8 mouse cellular contexts compared by ENCODE assay signal in genomic region chr3:146945887-146946286, GRCm38 (mm10).
DNase-seq lines count a peak whose midpoint lies in the region; ATAC-seq and TF ChIP-seq lines count a peak whose summit lies in the region.

No protein-coding gene starts in this region.

- TF ChIP-seq EP300 in heart, adult 2 months (IDR thresholded peaks at IDR 0.05; ENCODE audit: insufficient read depth, low read depth, low read length): no peak

- intact Hi-C loops in heart, adult 2 months (cut with DNase I): loop anchor here (1.0 to 10.0 kb wide), 3 partner anchors 601 to 761 kb away; no protein-coding TSS in a partner anchor

- peak; percentile 82 for DNase-seq in 416B (ENCODE audit: low read depth)
- peak; percentile 66 for DNase-seq in adrenal gland, postnatal 14 days
- peak; percentile 87 for DNase-seq in embryonic facial prominence, embryonic 11.5 days (ENCODE audit: low spot score)
- peak; percentile 63 to 64 for DNase-seq in heart, adult 2 months
- DNase-seq in kidney, adult 2 months: peak; percentile 71
- DNase-seq in limb, embryonic 11.5 days (ENCODE audit: low spot score): peak; percentile 81
- peak; percentile 35 to 63 for DNase-seq in spleen, postnatal 10 days (ENCODE audit: low spot score in 2 of 2)

- ATAC-seq in embryonic facial prominence, embryonic 11.5 days (replicated peaks; ENCODE audit: insufficient number of reproducible peaks, low FRiP score, low TSS enrichment, low read depth): no peak
- ATAC-seq in limb, embryonic 11.5 days (ENCODE audit: insufficient number of reproducible peaks, low FRiP score, low TSS enrichment, low read depth): no peak
- peak; percentile 83 for ATAC-seq in midbrain, embryonic 13.5 days

- H3K4me2 ChIP-seq in embryonic facial prominence, embryonic 11.5 days (ENCODE audit: low read depth, low read length): peak overlapping the region; percentile 35
- H3K4me2 ChIP-seq in limb, embryonic 11.5 days (ENCODE audit: low read depth, severe bottlenecking): peak overlapping the region; percentile 26
- peak overlapping the region; percentile 53 for H3K4me2 ChIP-seq in midbrain, embryonic 13.5 days (replicated peaks)

- TF ChIP-seq CTCF in heart, adult 2 months (IDR thresholded peaks at IDR 0.05): peak; percentile 89
- TF ChIP-seq CTCF in kidney, adult 2 months (conservative IDR thresholded peaks at IDR 0.05; ENCODE audit: insufficient read depth, insufficient read length, low read depth, low read length): peak; percentile 51

- H3K79me2 ChIP-seq in heart, adult 2 months (replicated peaks; ENCODE audit: control insufficient read depth, insufficient read depth, low read length): no peaks in the 10 kb centered on the region

- H3K9ac ChIP-seq in embryonic facial prominence, embryonic 11.5 days (replicated peaks; ENCODE audit: low read length): 0 out of 2 replicates have a peak overlapping the region, but pooled peaks have one; percentile 14
- H3K9ac ChIP-seq in heart, adult 2 months (ENCODE audit: low read depth, low read length): peak overlapping the region; percentile 68
- H3K9ac ChIP-seq in limb, embryonic 11.5 days (ENCODE audit: low read length): no peak overlapping the region
- H3K9ac ChIP-seq in midbrain, embryonic 13.5 days (replicated peaks): peak overlapping the region; percentile 42; the same call in 1 of the 2 replicates

- no peaks in the 10 kb centered on the region for H3K36me3 ChIP-seq in embryonic facial prominence, embryonic 11.5 days (replicated peaks; ENCODE audit: control insufficient read depth, insufficient read depth, low read depth, low read length)
- H3K36me3 ChIP-seq in heart, adult 2 months (ENCODE audit: control insufficient read depth, insufficient read depth, low read length): no peaks in the 10 kb centered on the region
- H3K36me3 ChIP-seq in kidney, adult 2 months (ENCODE audit: control insufficient read depth, insufficient read depth, low read length): no peaks in the 10 kb centered on the region
- H3K36me3 ChIP-seq in limb, embryonic 11.5 days (ENCODE audit: control insufficient read depth, insufficient read depth, low read length): no peaks in the 10 kb centered on the region
- peaks cover 6% of the 10 kb centered on the region; the same call in 1 of the 2 replicates for H3K36me3 ChIP-seq in midbrain, embryonic 13.5 days

- no peaks in the 10 kb centered on the region for H3K27me3 ChIP-seq in embryonic facial prominence, embryonic 11.5 days (ENCODE audit: control insufficient read depth, insufficient read depth, low read length)
- H3K27me3 ChIP-seq in heart, adult 2 months (ENCODE audit: control insufficient read depth, insufficient read depth, low read length): no peaks in the 10 kb centered on the region
- H3K27me3 ChIP-seq in kidney, adult 2 months (replicated peaks; ENCODE audit: control insufficient read depth, insufficient read depth, low read length): no peaks in the 10 kb centered on the region
- H3K27me3 ChIP-seq in limb, embryonic 11.5 days (ENCODE audit: control insufficient read depth, insufficient read depth, low read length): no peaks in the 10 kb centered on the region
- no peaks in the 10 kb centered on the region for H3K27me3 ChIP-seq in midbrain, embryonic 13.5 days

- no peak overlapping the region for H3K27ac ChIP-seq in embryonic facial prominence, embryonic 11.5 days (replicated peaks; ENCODE audit: low read depth, low read length)
- no peak overlapping the region for H3K27ac ChIP-seq in heart, adult 2 months
- H3K27ac ChIP-seq in kidney, adult 2 months (ENCODE audit: insufficient read depth, low read depth, low read length): no peak overlapping the region
- no peak overlapping the region for H3K27ac ChIP-seq in limb, embryonic 11.5 days (replicated peaks; ENCODE audit: low read depth, low read length)
- H3K27ac ChIP-seq in midbrain, embryonic 13.5 days: 0 out of 2 replicates have a peak overlapping the region, but pooled peaks have one; percentile 1

- H3K9me3 ChIP-seq in embryonic facial prominence, embryonic 11.5 days (replicated peaks; ENCODE audit: control insufficient read depth, low read length): no peaks in the 10 kb centered on the region
- H3K9me3 ChIP-seq in limb, embryonic 11.5 days (ENCODE audit: control insufficient read depth, low read length): no peaks in the 10 kb centered on the region
- no peaks in the 10 kb centered on the region for H3K9me3 ChIP-seq in midbrain, embryonic 13.5 days

- WGBS in embryonic facial prominence, embryonic 11.5 days: 0% methylated on average over 13 of the region's 13 CpGs
- WGBS in heart, adult 2 months: under 1% methylated on average over 13 of the region's 13 CpGs
- WGBS in kidney, adult 2 months: under 1% methylated on average over 13 of the region's 13 CpGs
- WGBS in limb, embryonic 11.5 days: 0% methylated on average over 13 of the region's 13 CpGs
- under 1% methylated on average over 13 of the region's 13 CpGs for WGBS in midbrain, embryonic 13.5 days

- TF ChIP-seq POLR2A in heart, adult 2 months (IDR thresholded peaks at IDR 0.05; ENCODE audit: insufficient read depth, low read depth, low read length): no peak
- no peak for TF ChIP-seq POLR2A in kidney, adult 2 months (IDR thresholded peaks at IDR 0.05; ENCODE audit: low read depth, low read length)

- peak overlapping the region; percentile 23; the same call in 1 of the 2 replicates for H3K4me3 ChIP-seq in embryonic facial prominence, embryonic 11.5 days (ENCODE audit: low read depth, low read length)
- H3K4me3 ChIP-seq in heart, adult 2 months: peak overlapping the region; percentile 47
- H3K4me3 ChIP-seq in kidney, adult 2 months (ENCODE audit: insufficient read depth, low read depth, low read length): peak overlapping the region; percentile 63
- peak overlapping the region; percentile 20 for H3K4me3 ChIP-seq in limb, embryonic 11.5 days (ENCODE audit: low read depth, low read length)
- H3K4me3 ChIP-seq in midbrain, embryonic 13.5 days (replicated peaks): peak overlapping the region; percentile 39

- H3K4me1 ChIP-seq in embryonic facial prominence, embryonic 11.5 days (ENCODE audit: control insufficient read depth, insufficient read depth, low read length): no peaks in the 10 kb centered on the region
- no peaks in the 10 kb centered on the region for H3K4me1 ChIP-seq in heart, adult 2 months (ENCODE audit: control insufficient read depth, insufficient read depth, low read length)
- no peaks in the 10 kb centered on the region; the same call in 1 of the 2 replicates for H3K4me1 ChIP-seq in kidney, adult 2 months (ENCODE audit: control insufficient read depth, insufficient read depth, low read length)
- H3K4me1 ChIP-seq in limb, embryonic 11.5 days (ENCODE audit: control insufficient read depth, insufficient read depth, low read length): no peaks in the 10 kb centered on the region
- no peaks in the 10 kb centered on the region for H3K4me1 ChIP-seq in midbrain, embryonic 13.5 days (replicated peaks)
